Mouse (Mus musculus): Measurements from ENCODE around the gene Aldh1l2. TPM values are rescaled to one million over a fixed set of nuclear protein-coding genes. Genes with fewer than 3 reads are reported as not detected.
A peak's percentile ranks its signal among the peaks of the same experiment; 100 is the strongest.
"Not testable (repeated sequence)": the region's sequence is repeated elsewhere in the genome, so short reads cannot be mapped to it uniquely, and the experiment has no call there.

Aldh1l2 gene
- total RNA-seq (2021): 10 to 100 TPM in 1 of 2 experiments, 1 to 10 TPM in 1; 9.2 to 14.2 TPM
- long read RNA-seq, experiment 1, full-length matches to known transcripts: 4 of 9 reads
- long read RNA-seq, experiment 1, partial matches to known transcripts: 4 of 9 reads
- long read RNA-seq, experiment 1, other reads (novel, unspliced or antisense): 1 of 9 reads
- long read RNA-seq, experiment 2, full-length matches to known transcripts: 6 of 11 reads
- long read RNA-seq, experiment 2, partial matches to known transcripts: 2 of 11 reads
- long read RNA-seq, experiment 2, other reads (novel, unspliced or antisense): 3 of 11 reads

DNA sequence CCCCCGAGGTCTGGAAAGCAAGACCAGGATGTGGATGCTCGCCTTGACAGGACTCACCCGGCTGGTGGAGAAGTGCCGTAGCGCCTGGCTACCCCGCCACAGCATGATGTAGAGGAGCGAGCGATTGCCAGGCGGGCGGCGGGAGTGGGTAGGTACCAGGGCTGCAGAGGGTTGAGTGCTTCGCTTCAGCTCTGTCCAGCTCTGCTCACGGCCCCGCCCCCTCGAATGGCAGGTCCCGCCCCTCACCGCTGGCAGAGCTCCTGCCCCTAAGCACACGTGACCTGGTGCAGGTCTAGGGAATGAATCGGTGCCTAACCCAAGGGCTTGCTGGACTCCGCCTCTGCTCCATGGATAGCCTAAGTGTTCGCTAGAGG lies at the start of gene Aldh1l2:
TSS of gene Aldh1l2 (minus strand) at position 231 of the 374 bp plus-strand sequence.
- DNase-seq: peak; percentile 65

DNA sequence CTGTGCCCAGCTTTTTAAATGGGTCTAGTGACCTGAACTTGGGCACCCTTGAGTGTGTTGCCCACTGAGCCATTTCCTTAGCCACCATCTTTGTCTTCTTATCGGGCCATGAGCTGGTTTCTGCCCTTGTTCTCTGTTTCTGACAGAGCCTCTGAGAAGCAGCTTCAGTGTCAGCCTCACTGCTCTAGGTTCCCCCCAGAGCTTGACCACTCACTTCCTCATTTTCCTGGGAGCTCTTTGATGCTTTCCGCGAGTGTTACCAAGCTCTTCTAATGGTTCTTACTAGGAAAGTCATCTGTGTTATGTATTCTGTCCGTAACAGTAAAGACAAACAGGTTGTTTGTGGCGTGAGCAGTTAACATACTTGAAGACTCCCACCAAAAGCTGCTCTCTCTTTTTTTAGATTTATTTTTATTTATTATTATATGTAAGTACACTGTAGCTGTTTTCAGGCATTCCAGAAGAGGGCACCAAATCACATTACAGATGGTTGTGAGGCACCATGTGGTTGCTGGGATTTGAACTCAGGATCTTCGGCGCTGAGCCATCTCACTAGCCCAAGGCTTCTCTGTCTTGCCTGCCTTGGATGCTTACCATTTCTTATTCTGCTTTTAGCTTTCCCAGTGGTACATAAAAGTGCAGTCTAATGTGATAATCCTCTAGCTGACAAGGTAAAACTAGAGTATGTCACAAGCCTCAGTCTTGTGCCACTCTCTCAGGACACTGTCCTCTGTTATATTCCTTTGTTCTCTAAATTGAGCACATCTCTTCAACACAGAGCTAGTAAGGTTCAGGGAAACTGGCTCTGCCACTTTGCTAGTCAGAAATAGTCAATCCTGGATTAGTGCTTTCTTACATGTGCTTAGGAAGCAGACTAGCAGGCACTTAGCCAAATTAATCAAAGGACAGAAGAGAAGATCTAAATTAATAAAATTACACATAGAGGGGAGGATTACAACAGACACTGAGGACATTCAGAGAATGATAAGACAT lies 31.8 kb upstream of the Aldh1l2 start:
- DNase-seq: no peak

DNA sequence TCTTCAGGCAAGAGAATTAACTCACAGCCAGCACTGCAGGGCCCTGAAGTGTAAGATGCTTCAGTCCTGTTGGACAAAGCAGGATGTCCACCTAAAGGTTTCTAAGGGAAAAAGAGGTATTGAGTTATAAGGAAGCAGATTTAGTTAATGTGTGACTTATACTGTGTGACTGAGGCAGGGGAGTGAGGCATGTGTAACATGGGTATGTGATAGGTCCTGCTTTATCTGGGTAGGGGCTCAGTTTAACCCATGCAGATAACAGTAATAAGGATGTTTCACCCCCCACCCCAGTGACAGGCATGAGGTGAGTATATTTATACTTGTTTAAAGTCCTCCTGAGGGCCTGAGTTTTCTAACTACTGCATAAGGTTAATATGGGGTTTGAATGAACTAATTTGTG lies 29.1 kb upstream of the Aldh1l2 start:
- no peak for DNase-seq

DNA sequence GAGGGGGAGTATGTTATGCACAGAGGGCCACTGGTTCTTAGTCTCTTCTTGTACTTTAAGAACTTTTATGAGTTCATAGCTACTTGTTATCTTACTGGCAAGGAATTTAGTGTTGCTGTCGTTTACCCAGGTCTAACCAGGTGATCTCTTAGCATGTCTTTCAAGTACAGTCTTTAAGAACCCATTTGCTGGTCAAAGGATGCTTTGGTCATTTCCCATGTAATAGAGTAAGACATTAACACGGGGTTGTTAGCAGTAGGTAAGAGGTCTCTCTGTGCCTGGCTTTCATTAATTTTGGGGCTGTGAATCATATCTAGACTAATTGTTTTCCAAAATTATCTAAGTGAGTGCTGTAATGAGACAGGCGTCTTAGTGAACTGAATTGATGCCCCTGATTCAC lies 11.4 kb upstream of the Aldh1l2 start:
- DNase-seq: no peak

DNA sequence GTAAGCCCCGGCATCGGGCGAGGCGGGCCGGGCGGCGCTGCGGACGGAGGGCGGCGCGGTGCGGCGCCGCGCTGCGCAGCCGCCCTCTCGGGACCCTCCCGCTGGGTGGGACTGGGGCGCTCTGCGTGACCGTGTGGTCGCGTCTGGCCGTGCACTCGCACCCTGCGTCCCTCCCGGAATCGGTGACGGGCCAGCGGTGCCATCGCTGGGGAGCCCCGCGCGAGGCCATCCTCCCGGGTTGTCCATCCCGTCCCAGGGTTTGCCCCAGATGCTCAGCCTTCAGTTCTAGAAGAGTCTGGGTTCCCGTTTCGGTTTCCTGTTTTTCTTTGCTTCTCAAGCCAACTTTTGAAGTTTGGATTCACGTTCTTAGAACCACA lies 10.2 kb upstream of the Aldh1l2 start:
- no peak for DNase-seq

DNA sequence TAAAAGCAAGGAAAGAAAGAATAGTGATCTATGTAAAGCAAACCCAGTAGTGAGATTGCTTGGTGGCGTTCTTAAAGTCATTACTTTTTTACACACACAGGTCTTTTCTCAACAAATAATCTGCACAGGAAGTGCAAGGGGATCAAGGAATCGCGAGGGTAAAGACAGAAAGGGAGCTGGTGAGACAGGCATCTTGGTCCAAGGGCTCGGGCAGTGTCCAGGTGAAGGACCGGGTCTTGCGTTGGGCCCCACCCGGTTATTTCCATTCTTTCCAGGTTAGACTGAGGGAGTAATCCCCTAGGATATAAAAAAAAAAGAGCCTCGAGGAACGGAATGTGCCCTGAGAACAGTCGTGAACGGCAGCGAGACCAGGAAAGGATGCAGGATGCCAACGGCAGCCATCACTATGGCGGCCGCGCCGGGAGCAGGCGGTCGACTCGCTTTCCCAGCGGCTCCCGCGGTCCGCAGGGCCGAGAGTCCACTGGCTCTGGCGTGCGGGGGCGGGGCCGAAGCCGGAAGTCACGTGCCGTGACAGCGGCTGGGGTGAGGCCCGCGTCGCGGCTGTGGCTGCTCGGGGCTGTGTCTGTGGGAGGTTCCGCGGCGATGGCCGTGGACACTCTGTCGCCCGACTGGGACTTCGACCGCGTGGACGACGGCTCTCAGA lies 9.6 kb upstream of the Aldh1l2 start, which contains the start of gene Washc4:
TSS of gene Washc4 (plus strand) at position 314 of the 664 bp plus-strand sequence.
- peak; percentile 97 for DNase-seq

DNA sequence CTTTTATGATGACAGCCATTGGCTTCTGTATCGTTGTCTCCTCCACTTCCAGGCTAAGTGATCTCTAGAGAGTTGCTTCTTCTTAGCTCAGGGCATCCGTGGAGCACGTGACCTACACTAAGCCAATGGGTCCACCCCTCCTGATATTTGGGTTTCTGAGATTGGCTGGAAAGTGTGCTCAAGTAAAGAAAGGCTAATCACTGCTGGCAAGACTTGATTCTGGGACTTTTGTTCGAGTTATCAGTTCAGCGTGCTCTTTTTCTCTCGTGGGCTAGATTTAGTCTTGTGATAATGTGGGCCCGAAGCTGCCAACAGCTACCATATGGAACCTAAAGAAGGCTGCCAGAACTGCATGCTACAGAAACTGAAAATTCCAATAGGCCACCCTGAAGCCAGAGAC lies 8.3 kb upstream of the Aldh1l2 start:
- DNase-seq: no peak

DNA sequence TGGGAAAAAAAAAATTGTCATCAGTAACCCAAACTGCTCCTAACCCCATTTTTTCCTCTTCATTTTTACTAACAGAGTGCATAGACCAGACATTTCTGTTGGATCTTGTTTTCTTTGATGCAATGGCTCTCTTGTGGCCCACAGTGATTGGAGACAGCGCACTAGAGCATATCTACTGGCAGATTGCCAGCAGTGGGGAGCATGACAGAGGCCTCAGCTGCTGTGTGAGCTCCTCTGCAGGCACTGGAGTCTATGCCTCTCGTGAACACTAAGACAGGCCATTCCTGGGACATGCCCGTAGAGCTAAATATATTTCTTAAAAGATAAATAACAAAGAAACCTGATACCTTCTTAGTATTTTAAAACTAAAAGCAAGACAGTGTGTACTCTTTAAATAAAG lies 6.2 kb upstream of the Aldh1l2 start:
- DNase-seq: no peak

DNA sequence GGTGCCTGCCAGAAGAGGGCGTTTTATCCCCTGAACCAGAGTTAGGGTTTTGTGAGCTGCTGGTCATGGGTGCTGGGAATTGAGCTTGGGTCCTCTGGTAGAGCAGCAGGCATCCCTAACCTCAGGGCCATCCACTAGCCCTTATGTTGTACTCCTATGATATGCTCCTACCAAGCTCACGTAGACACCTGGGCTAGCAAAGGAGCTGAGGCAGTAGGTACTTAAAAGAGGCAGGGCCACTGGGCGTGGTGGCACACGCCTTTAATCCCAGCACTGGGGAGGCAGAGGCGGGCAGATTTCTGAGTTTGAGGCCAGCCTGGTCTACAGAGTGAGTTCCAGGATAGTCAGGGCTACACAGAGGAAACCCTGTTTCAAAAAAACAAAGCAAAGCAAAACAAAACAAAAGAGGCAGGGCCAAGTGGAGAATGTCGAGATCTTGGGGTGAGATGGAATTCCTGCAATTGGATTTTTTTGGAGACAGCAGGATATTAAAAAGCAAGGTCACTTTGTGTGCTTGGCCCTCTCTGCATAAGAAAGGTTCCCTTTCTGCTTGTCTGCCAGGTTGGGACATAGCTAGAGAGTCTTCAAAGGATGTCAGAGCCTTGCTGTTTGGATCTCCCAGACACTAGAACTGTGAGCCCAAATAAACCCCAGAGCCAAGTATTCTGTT lies 5.5 kb upstream of the Aldh1l2 start:
- no peak for DNase-seq

DNA sequence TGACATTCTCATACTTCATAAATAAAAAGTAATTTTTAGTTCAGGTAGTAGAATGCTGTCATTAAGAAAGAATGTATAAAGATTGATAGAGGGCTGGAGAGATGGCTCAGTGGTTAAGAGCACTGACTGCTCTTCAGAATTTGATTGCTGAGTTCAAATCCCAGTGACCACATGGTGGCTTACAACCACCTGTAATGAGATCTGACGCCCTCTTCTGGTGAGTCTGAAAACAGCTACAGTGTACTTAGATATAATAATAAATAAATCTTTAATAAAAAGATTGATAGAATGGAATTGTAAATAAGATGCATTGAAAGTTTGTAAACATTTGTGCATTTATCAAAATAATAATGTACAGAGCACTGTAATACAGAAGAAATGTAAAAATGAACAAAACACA lies 2.5 kb upstream of the Aldh1l2 start:
- DNase-seq: no peak

DNA sequence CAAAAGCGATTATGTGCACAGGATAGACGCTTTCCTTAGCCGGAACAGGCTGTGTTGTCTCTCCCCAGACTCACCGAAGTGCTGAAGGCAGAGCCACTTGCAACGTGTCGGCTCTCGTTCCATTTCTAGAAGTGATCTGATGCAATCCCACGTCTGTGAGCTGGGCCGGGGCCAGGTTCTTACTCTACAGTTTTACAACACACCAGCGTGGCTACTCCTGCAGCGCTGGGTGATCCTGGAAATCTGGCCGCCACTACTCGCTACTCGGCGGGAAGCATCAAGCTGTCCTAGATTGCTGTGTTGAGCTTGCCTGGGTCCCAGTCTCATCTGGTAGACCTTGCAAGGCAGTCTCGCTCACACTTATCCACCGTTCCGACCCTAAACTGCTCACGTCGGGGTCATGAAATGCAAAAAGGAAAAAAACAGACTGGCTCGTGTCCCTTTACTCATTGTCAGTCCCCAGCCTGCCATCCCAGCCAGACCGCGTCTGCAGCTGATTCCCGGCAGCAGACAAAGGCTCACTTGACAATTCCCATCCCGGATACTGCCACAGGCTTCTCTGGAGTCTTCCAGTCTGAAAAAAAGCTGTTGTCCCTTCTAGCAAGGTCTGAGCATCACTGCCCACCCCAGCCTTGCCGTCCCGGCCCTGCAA lies 556 bp downstream of the Aldh1l2 start:
- peak; percentile 68 for DNase-seq

DNA sequence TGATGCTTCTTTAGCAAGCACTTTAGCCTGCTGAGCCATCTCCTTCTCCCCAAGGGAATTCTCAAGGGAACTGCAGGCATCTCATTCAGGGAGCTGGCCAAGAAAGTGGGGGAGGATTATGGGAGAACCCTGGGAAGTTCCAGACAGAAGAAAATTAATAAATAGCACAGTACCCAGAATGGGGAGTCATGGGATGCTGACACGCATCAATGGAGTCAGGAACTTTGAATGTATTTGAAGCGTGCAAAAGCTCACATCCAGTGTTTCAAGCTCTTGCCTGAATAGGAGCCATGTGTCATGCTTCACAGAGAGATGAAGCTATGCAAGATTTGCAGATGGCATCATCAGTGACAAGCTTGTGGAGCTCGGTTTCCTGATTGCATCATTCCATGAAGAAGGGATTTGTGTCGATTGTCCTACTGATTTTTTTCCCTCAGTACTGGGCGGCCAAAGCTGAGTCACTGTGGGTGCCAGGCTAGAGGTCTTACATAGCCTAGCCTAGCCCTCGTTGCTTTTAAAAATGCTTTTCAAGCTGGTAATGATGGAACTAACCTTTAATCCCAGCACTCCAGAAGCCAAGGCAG lies 3.5 kb downstream of the Aldh1l2 start:
- no peak for DNase-seq

DNA sequence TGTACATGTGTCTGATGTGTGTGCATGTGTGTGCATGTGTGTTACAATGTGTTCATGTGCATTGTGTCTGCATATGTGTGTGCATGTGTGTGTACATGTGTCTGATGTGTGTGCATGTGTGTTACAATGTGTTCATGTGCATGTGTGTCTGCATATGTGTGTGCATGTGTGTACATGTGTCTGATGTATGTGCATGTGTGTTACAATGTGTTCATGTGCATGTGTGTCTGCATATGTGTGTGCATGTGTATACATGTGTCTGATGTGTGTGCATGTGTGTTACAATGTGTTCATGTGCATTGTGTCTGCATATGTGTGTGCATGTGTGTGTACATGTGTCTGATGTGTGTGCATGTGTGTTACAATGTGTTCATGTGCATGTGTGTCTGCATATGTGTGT lies 9.7 kb downstream of the Aldh1l2 start:
- not testable (repeated sequence) for DNase-seq

DNA sequence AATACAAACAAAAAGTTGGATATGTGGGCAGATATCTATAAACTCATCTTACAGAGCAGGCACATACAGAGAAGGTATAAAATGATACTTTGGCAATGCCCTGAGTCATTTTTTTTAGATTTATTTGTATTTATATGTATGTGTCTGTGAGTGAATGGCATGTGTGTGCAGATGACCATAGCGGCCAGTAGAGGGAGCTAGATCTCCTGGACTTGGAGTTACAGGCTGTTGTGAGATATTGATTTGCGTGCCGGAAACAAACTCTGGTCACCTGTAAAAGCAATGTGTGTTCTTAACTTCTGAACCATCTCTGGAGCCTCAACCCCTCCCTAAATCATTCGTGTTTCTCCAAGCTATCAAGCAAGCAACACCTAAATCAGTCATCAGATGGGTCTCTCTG lies 12.9 kb downstream of the Aldh1l2 start:
- no peak for DNase-seq

DNA sequence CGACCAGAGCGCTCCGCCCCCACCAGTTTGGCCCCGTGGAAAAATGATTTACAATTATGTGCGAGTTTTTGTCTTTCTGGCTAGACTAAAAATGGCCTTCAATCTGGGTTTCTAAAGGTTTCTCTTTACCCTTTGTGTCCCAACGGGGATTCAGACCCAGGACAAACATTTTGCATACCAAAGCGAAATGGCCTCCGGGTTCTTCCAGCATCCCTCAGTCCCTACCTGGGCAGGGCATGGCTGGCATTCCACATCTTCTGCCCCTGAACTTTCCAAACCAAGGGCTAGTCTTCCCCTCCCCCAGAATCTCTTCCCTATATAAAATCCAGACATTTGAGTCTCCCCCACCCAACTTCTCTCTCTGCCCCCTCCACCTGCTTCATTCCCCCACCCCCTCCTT lies 20.2 kb downstream of the Aldh1l2 start:
- no peak for DNase-seq

DNA sequence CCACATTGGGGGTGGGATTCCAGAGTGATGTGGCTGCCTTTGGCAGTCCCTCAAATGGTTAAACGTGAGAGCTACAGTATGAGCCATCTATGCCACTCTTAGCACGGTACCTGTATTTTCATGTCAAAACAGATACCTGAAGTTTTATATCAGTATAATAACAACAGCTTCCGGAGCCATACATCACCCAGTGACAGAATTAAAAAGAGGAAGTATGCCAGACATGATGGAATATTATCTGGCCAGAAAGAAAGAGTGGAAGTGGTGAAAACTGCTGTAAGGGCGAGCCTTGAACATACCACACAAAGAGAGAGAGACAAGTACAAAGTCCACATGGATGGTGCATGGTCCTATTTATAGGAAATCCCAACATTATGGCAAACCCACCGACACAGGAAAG lies 22.6 kb downstream of the Aldh1l2 start:
- no peak for DNase-seq

DNA sequence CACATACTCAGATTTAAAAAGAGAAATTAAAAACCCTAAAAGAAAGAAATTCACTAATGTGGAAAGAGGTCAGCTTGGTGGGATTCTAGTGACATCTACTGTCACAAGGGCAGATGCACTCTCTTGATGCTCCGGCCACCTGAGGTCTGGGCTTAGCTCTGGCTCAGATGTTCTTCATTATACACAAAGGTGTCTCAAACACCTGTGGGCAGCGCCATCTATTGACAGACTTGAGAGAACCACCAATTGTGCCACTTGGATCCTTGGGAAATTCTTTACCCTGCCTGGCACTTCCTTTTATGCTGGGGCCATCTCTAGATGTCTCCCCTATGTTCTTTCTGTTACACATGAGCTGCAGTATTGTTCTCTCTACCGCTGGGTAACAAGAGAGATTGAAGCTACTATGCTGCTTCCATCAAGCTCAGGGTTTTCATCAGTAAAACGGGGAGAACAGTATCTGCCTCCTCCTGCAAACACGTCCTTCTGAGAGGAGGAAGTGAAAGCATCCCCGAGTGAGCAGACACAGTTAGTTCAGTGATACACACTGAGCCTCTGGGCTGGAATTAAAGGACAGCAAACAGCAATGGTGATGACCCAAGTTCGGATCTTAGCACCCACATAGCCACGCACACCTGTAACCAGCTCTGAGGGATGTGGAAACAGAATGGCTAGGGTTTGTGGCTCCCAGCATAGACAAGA lies 24.8 kb downstream of the Aldh1l2 start:
- no peak for DNase-seq

DNA sequence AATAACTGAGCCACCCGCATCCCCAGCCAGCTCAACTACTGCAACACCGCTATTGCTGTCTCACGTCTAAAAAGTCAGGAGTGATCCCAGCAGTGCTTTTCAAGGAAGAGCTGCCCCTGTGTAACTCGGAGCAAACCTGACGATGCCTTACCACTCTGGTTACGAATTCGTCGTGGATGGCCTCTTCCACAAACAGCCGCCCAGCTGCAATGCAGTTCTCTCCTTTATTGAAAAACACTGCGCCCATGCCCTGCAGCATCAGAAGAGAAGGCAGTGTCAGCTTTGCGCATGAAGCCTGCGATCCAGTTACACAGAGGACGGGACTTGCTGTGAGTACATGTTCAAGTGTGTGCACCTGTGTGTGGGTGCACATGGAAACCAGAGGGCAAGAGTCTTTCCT lies 36.6 kb downstream of the Aldh1l2 start:
- no peak for DNase-seq

DNA sequence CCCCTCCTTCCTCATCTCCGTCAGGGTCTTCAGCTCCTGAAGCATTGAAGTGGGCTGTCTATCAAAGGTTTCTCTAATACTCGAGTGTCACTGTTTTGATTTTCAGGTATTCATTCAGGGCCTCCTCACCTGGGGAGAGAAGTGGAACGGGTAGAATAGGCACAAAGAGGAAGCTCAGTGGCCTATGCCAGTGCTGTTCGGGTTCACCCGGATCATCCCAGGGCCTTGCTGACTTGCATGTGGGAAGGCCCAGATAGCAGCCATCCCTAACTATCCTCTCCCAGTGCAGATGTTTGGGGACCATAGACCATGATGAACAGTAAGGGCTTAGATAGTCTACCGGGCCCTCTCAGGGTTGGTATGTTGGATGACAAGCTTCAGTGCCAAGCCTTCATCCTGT lies 43.4 kb downstream of the Aldh1l2 start:
- DNase-seq: no peak

DNA sequence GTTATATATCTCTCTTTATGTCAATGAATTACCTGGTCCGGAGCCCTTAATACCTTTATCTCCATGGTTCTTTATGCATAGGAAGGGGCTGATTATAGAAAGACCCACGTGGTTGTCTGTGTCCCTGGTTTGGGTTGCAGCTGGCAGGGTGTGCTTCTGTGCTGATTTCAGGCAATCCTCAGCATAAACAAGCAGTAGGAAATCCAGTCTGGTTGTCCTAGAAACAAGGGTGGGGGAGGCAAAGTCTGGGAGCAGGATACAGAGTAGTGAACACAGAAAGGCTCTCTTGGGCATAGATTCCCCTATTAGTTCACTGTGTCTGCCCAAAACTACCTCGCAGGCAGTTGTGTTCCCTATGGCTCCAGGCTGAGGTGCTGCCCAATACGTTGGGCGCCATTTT lies 56.7 kb downstream of the Aldh1l2 start:
- no peak for DNase-seq

DNA sequence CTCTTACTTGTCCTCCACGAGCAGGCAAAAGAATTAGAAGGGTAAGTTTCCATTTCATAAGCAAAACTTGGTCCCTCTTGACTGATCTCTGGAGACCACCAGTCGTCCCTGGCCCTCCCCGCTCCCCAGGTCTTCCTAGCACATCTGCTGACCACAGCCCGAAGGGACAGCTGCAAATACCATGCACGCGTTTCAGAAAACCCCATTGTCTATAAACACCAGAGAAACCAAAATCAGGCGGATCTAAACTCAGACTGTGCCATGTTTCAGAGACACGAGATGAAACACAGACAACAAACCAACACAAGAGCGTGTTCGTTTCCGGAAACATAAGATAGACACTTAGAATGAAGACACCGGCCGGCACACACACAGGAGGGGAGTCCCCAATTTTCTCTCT lies 58.7 kb downstream of the Aldh1l2 start:
- no peak for DNase-seq

Measured in gastrocnemius, postnatal 10 days (tissue).